Mouse (Mus musculus): ENCODE data around the gene Atp8b2.
A peak's percentile ranks its signal among the peaks of the same experiment; 100 is the strongest.

Gene Atp8b2

DNA sequence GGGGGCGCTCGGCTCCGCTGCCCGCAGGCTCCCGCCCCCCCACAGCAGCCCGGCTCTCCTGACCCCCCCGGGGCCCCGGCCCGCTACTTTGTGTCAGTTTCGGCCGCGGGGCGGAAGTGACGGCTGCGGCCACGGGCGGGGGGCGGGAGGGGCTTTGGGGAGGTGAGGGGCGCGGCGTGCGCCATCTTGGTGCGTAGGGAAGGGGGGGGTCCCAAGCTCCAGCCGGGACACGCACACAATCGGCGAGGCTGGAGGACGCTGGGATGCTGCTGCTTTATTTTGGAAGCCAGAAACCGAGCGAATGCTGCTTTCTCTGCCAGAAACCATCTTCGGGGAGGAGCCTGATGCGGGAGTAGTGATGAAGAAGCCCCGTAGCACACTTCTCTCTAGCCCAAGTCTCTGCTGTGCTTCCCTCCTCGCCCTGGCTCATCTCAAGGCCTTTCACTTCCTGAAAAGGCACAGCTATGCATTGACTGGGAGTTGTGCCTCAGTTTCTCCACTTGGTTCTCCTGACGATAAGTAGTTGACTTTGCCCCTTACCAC is at the start of gene Atp8b2:
Gene Atp8b2, minus strand, starts transcription at position 288 of the 543 bp plus-strand sequence.
- DNase-seq (ENCODE audit: low spot score) = peak; percentile 86

DNA sequence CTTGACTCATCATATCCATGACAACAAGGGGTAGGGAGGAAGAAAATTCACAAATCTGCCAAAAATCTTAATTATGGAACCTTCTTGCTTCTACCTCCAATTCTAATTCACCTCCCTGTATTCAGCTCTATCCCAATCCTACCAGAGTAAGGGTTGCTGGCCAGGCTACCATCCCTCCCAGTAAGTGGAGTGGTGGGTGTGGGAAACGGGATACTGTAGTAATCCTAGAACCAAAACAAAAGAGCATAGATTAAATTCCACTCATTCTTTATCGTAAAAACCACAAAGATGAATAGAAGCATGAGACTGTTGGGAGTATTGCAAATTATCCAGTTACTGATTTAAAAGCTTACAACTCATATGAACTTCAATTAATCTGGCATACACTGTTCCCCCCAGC is 47.0 kb upstream of the Atp8b2 start:
- DNase-seq (ENCODE audit: low spot score) = no peak

DNA sequence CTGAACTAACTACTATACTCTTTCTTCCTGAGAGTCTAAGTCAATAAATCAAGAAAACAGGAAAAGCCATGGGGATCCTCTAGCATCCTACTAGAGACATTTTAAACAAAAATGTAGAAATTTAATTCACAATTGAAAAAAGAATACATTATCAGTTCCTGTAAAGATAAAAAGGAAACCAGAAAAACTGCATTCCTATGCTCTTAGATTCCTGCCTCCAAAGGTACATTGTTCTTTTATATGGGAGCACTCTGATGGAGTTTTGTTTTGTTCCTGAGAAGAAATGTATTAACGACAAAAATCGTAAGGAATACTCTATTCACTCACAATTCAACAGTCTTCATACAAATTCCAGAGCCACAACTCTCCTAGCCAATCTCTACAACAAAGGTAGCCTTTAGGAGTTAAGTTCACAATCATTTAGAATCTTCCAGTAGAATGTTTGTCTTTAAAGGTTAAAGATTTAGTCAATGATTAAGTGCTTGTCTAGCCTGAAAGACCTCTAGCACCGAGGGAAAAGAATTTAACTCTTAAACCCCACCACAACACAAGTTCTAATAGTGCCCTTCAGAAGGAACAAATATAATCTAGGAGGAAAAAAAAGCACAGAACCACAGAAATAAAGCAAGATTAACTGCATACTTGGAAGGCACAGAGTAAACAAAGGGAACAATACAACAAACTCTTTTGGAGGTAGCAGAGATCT is 40.9 kb upstream of the Atp8b2 start:
- no peak for DNase-seq (ENCODE audit: low spot score)

DNA sequence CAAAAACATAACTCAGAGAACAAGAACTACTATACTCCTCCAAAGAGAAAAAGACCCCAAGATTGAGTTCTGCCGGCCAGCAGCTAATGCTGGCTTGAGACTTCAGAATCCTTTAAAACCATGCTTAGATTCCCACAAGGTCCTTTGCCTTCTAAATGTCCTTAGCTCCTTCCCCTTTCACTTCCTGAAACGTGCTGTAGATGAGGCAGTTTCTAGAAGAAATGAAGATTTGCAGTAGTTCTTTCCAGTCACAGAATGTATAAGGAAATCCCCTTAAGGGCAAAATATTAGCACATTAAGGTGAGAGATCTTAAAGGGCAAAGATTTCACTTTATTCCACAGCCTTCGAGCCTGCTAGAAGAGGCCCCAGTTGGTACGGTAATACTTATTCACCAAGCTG is 36.5 kb upstream of the Atp8b2 start:
- DNase-seq (ENCODE audit: low spot score) = no peak

DNA sequence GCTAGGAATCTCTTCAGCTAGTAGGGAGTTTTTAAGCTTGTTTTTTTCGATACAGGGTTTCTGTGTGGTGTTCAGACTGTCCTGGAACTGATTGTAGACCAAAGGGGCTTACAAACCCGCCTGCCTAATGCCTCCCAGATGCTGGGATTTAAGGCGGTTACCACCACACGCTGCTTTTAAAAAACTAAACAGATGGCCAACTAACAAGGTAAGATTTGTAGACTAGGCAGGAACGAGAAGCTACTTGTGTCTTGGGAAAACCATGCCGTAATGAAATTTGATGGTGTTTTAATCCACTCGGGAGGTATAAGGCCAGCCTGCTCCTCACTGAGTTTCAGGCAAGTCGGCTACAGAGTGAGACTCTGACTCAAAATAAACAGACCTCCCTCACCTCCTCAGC is 35.8 kb upstream of the Atp8b2 start:
- peak; percentile 72 for DNase-seq (ENCODE audit: low spot score)

DNA sequence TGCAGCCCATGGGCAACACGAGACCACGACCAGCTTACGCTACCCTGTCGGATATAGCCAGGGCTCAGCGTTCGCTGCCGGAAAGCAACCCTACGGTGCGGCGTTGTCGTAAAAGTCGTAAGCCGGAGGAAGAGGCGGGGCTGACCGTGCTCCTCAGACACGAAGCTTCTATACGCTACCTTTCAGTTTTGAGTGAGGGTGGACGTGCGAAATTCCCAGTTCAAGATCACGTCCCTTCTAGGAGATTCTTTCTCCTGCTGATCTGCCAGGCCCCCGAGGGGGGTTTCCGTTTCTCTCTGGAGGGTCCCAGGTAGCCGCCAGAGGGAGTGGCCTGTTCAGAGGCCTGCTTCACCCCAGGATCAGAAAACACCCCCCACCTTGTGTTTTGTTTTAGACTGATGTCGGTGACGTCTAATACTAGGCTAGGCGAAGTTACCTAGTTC is 35.3 kb upstream of the Atp8b2 start, which contains the start of gene Hax1:
Gene Hax1, minus strand, starts transcription at position 169 of the 443 bp plus-strand sequence.
- DNase-seq (ENCODE audit: low spot score) = peak; percentile 97

DNA sequence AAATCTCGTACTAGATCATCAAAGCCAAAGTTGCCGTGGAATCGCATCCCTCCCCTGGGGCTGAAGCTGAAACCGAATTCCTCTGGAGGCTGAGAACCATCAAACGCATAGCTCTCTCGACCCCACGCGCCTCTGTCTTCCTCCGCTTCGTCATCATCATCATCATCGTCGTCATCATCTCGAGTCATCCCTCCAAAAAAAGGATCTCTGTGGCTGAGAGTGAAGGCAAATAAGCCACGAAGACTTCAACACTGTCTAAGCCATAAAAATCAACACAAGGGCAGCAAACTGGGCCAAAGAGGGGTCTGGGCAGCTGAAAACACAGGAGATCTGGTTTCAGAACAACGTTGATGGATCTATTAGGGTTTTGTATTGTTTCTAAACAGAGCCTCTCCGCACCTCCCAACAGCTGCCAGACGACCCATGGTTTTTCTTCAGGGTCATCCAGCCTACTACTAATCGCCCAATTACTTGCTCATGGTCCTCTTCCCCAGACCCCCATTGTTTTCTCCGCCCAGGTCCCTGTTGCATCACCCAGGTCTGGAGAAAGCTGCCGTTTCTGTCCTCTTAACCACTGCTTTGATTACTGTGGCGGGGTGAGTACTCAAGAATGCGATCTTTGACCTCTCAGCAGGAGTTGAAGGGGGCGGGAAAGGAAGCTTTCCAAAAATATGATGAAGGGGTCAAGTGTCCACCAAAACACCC is 34.6 kb upstream of the Atp8b2 start:
- peak; percentile 78 for DNase-seq (ENCODE audit: low spot score)

DNA sequence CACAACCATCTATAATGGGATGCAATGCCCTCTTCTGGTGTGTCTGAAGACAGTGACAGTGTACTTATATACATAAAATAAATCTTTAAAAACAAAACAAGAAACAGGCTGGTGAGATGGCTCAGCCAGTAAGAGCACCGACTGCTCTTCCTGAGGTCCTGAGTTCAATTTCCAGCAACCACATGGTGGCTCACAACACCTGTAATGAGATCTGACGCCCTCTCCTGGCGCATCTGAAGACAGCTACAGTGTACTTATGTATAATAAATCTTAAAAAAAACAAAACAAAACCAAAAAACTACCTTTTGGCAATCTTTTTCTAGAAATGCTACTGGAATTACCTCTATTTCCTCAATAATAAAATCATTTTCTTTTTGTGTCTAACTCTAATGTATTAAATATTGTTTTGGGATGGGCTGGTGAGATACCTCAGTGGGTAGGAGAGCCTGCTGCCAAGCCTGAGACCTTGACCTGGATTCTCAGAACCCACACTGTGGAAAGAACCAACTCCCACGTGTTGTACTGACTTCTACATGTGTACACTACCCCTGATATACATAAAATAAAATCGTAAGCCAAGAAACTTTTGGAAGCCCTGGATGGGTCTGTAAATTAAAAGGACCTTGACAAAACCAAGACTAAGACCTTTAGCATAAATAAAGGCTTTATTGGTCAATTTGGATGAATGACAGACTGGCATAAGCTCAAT is 31.7 kb upstream of the Atp8b2 start:
- DNase-seq (ENCODE audit: low spot score) = no peak

DNA sequence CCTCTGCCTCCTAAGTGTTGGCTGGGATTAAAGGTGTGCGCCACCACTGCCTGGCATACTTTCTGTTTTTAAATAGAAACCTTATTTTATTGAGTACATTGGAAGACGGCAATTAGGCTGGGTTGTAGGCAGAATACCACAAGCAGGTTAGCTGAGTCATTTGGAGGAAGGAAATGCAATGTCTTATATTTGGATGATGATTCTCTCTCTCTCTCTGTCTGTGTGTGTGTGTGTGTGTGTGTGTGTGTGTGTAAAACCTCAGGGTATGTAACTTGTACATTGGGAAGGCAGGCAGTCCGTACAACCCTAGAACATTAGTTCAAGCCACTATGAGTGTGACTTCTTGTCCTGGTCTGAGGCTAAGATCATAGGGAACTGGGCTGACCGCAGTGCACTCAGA is 24.5 kb upstream of the Atp8b2 start:
- DNase-seq (ENCODE audit: low spot score) = no peak

DNA sequence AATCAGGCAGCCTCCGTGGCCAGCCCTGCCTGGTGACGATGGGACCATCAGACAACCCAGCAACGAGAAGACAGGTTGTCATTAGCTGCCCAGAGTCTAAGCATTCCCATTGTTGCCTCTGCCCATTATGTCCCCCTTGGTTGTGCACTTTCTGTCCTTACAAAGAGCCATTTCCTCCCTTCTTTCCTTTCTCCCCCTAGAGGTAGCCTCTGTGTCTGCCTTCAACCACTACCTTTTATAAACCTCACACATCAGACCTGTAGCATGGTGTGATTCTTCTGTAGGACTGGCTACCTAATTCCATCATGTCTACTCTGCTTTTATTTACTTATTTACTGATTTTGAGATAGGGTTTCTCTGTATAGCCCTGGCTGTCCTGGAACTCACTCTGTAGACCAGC is 23.9 kb upstream of the Atp8b2 start:
- DNase-seq (ENCODE audit: low spot score) = no peak

DNA sequence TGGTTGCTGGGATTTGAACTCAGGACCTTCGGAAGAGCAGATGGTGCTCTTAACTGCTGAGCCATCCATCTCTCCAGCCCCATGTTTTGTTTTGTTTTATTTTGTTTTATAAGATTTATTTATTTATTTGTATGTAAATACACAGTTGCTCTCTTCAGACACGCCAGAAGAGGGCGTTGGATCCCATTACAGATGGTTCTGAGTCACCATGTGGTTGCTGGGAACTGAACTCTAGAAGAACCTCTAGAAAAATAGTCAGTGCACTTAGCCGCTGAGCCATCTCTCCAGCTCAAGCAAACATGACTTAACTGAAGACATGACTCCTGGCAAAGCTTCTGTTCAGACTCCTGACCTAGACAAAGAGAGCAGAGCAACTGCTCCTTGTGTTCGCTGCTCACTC is 19.1 kb upstream of the Atp8b2 start:
- DNase-seq (ENCODE audit: low spot score) = no peak

DNA sequence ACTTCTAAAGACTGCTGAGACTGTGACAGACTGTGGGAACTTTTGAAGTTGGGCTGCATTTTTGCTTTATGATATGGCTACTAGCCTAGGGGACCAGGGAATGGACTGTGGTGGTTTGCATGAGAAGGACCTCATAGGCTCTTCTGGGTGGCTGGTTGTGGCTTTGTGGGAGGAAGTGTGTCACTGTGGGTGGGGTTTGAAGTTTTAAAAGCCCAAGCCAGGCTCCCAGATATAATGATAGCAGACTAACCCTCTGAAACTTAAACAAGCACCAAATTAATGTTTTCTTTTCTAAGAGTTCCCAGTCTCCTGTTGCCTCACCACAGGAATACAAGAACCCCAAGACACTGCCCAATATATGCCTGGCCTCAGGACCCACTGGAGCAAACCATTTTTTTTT is 13.6 kb upstream of the Atp8b2 start:
- no peak for DNase-seq (ENCODE audit: low spot score)

DNA sequence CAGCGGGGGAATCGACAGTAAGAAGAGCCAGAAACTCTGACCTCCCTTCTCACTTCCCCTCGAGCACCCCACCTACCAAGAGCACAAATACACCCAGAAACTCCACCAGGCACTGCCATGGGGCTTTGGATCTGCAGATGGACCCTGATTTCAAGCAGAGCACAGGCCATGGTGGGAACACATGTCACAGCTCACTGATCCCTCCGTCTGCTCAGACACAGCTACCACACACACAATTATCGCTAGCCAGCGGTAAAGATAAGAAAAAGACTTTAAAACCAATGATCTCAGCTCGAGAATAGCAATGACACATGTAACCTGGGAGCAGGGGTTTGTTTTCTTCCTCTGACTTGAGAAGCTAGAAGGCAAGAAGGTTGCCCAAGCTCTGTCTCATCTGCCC is 5.2 kb upstream of the Atp8b2 start:
- DNase-seq (ENCODE audit: low spot score) = no peak

DNA sequence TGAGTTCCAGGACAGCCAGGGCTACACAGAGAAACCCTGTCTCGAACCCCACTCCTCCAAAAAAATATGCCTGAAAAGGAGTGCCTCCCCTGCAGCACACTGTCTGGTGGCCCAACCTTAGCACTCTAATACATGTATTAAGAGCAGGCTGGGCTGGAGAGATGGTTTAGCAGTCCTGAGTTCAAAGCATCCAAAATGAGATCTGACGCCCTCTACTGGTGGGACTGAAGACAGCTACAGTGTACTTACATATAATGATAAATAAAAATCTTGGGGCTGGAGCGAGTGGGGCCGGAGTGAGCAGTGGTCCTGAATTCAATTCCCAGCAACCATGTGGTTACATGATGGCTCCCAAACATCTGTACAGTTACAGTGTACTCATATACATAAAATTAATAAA is 3.6 kb upstream of the Atp8b2 start:
- DNase-seq (ENCODE audit: low spot score) = peak; percentile 49

DNA sequence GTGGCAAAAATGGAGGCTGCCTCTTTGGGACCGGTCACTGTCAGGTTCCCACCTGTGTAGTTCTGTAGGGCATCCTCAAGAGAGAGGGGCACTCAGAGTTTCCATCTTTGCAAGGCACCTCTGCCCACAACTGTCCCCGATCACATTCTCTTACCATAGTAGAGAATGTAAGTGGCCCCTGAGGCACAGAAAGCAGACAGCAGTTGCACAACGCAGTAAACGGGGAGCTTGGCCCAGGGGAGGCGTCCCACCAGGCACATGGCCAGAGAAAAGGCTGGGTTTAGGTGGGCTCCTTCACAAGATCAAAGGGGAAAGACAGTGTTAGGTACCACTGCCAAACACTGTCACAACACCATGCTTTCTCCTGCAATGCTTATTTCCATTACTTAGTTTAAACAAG is 2.7 kb upstream of the Atp8b2 start:
- no peak for DNase-seq (ENCODE audit: low spot score)

DNA sequence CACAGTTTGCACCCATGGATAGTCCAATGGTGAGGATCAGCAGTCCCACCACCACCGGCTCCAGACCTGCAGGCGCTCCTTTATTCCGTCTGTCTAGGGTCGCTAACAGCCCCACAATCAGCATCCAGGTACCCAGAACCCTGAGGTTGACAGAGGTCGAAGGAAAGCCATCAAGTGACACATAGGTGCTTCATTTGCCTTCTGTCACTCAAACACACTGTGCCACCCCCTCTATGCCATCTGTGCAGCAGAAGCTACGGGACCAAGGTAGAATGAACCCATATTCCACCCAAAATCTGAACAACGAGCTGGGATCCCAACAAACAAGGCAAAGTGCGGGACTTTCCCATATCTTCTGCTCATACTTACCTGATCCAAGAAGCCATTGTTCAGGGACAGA is 2.2 kb upstream of the Atp8b2 start:
- DNase-seq (ENCODE audit: low spot score) = no peak

DNA sequence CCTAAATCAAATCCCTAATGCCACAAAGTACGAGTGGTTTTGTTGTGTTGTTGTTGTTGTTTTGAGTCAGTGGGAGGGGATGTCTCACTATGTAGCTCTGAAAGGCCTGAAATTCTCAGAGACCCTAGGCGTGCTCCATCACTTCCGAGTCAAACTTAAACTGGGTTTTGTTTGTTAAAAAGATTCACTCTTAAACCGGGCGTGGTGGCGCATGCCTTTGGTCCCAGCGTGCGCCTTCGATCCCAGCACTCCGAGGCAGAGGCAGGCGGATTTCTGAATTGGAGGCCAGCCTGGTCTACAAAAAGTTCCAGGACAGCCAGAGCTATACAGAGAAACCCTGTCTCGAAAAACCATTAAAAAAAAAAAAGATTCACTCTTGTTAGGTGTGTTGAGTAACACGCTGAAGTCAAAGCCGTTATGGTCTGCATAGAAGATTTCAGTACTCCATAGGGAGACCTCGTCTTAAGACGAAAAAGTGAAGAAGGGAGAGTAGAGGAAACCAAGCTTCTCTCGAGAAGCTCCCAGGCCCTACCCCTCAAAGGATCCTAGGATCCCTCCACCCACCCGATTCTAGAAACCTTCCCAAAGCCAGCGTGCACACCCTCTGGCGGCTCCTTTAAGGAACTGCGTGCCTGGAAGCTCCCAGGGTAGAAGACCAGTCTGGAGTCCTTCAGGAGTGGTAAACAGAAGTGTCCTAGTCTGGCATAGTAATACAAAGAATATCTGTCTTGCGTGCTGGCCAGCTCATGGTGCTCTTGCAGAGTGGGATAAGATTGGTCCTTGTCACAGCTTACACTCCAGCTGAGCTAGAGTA is 825 bp upstream of the Atp8b2 start:
- DNase-seq (ENCODE audit: low spot score) = peak; percentile 95

DNA sequence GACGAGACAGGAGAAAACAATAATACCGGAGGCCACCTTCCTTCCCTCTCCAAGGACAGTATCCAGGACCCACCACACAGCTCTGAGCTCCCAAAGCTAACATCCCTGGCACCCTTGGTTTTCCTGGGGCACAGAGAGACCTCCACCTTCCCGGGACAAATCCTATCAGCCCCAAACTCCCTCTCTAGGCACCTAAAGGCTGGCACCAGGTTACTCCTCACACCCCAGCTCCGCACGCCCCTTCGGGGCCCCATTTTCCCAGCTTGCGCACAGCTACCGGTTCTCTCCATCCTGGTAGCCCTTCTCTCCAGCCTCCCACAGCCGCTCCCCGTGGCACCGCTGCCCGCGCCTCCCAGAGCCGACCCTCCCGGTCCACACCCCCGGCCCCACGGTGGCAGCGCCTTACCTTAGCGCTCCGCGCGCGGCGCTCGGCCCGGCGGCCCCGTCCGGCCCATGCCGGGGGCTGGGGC is 522 bp downstream of the Atp8b2 start:
- DNase-seq (ENCODE audit: low spot score) = no peak

DNA sequence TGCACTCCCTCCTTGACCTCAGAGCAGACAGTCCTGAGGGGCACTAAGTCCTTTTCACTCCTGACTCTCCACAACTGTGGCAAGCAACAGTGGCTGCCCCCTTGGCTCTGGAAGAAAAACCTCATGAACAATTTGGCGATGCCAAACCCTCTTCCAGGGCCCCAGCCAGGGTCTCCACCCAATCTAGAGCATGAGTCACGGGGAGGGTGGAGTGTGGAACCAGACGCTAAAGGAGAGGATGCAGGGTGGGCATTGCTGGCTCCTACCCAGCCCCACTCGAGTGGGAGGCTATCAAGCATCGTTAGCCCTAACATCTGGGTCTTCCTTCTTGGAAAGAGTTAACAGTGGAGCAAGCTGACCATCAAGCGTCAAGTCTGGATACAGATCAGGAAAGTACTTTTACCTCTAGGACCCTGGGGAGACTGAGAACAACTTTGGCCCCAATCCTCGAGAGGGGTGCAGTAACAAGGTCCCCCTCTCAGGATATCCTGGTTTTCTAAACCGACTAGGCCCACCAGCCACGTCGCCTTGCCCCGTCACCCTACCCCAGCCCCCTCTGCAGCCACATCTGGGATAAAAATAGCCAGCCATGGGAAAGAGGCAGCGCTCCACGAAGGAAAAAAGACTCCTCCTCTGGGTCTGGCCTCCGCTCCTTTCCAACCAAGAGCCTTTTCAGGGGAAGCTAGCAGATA is 1.1 kb downstream of the Atp8b2 start:
- DNase-seq (ENCODE audit: low spot score) = peak; percentile 9

DNA sequence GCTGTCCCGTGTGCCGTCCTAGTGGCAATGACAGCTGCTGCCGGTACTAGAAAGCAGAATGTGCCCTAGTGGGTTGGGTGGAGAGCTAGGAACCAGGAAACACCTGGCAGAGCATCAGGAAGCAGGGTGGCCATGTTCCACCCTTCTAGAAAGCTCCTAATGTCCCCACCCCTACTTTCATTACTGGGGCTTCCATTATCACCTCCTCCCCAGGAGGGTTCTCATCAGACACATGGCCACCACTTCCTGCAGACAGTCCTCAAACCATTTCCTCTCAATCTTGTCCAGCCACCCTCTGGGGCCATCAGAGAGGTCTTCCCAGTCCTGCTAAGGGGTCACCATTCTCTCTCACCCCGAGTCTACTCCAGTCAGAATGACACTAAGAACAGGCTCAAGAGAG is 1.9 kb downstream of the Atp8b2 start:
- no peak for DNase-seq (ENCODE audit: low spot score)

DNA sequence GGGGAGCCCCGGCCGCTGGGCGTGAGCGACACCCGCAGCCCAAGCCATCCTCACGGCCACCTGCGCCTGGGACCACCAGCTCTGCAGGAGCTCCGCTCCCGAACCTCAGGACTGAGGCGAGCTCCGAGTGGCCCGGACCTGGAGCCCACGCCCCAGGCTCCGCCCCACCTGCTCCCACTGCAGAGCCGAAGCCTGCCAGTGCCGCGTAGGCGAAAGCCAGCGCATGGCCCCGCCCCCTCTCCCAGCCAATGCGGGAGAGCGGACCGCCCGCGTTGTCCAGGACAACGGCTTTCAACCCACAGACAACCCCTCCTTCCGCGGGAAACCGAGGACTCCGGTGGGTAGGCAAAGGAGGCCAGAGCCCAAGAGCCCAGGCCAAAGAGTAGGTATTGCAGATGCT is 2.8 kb downstream of the Atp8b2 start:
- peak; percentile 94 for DNase-seq (ENCODE audit: low spot score)
